Mouse (Mus musculus): ENCODE measurements at regions not wholly inside any gene's neighbourhood (a gene's known extent, or its start where the extent isn't known, plus 50 kb on each side); places are given as distances from the start of the nearest gene placed in this dataset.

- Histone ChIP-seq H3K9me3 (replicated peaks; ENCODE audit: control insufficient read depth, insufficient read depth, low read length, poor library complexity, severe bottlenecking) (no peaks in the 10 kb centered on the region), H3K4me1 (ENCODE audit: control insufficient read depth, insufficient read depth, low read length) (no peaks in the 10 kb centered on the region), H3K4me3 (ENCODE audit: low read depth, low read length) (no peak overlapping the region), H3K27me3 (ENCODE audit: control insufficient read depth, insufficient read depth, low read length, poor library complexity, severe bottlenecking) (no peaks in the 10 kb centered on the region), H3K36me3 (ENCODE audit: control insufficient read depth, insufficient read depth, low read length, poor library complexity, severe bottlenecking) (no peaks in the 10 kb centered on the region), H3K9ac (ENCODE audit: low read depth, poor library complexity, severe bottlenecking) (no peak overlapping the region), H3K27ac (ENCODE audit: insufficient read depth, low read length) (no peak overlapping the region)
- TF ChIP-seq CTCF (IDR thresholded peaks at IDR 0.05; ENCODE audit: low read depth, low read length) (no peak), POLR2A (IDR thresholded peaks at IDR 0.05; ENCODE audit: insufficient read depth, low read length) (no peak), EP300 (IDR thresholded peaks at IDR 0.05; ENCODE audit: insufficient read depth, low read depth, low read length) (no peak)
Observed at GRCm38 (mm10) chr3:115608087-115608486, 106.8 kb downstream of the S1pr1 start.

DNA sequence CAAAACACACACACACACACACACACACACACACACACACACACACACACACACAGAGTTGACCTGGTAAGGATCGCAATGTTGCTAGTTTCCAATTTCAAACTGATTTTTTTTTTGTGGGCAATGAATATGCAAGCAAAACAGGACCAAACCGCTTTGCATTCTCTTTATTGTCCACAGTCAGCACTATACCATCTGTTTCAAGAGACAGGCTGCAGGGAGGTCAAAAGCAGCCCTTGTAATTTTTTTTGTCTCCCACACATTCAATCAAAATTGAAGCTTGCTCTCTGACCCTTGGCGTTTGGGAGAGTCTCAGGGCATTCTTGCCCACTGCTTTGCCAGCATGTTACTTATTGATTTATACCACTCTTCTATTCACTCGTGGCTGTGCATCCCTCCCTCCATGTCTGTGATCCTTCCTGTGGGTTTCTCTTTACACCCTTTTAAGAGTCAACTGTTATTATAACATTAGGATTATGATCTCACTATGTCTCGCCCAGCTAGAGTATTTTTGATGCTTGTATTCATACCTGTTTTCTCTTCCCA, 110.1 kb downstream of the S1pr1 start:
- no peaks in the 10 kb centered on the region for H3K36me3 ChIP-seq (ENCODE audit: control insufficient read depth, insufficient read depth, low read length, poor library complexity, severe bottlenecking)
- TF ChIP-seq EP300 (IDR thresholded peaks at IDR 0.05; ENCODE audit: insufficient read depth, low read depth, low read length) (no peak), POLR2A (IDR thresholded peaks at IDR 0.05; ENCODE audit: insufficient read depth, low read length) (no peak)
- H3K9ac ChIP-seq (ENCODE audit: low read depth, poor library complexity, severe bottlenecking): no peak overlapping the region
- no peak overlapping the region for H3K4me3 ChIP-seq (ENCODE audit: low read depth, low read length)
- H3K27ac ChIP-seq (ENCODE audit: insufficient read depth, low read length): no peak overlapping the region
- no peaks in the 10 kb centered on the region for H3K9me3 ChIP-seq (replicated peaks; ENCODE audit: control insufficient read depth, insufficient read depth, low read length, poor library complexity, severe bottlenecking)
- no peaks in the 10 kb centered on the region for H3K4me1 ChIP-seq (ENCODE audit: control insufficient read depth, insufficient read depth, low read length)
- H3K27me3 ChIP-seq (ENCODE audit: control insufficient read depth, insufficient read depth, low read length, poor library complexity, severe bottlenecking): no peaks in the 10 kb centered on the region

- Histone ChIP-seq H3K36me3 (ENCODE audit: control insufficient read depth, insufficient read depth, low read length, poor library complexity, severe bottlenecking) (no peaks in the 10 kb centered on the region), H3K27me3 (ENCODE audit: control insufficient read depth, insufficient read depth, low read length, poor library complexity, severe bottlenecking) (no peaks in the 10 kb centered on the region), H3K9ac (ENCODE audit: low read depth, poor library complexity, severe bottlenecking) (no peak overlapping the region), H3K4me3 (ENCODE audit: low read depth, low read length) (no peak overlapping the region), H3K4me1 (ENCODE audit: control insufficient read depth, insufficient read depth, low read length) (no peaks in the 10 kb centered on the region), H3K27ac (ENCODE audit: insufficient read depth, low read length) (no peak overlapping the region), H3K9me3 (replicated peaks; ENCODE audit: control insufficient read depth, insufficient read depth, low read length, poor library complexity, severe bottlenecking) (no peaks in the 10 kb centered on the region)
- TF ChIP-seq POLR2A (IDR thresholded peaks at IDR 0.05; ENCODE audit: insufficient read depth, low read length) (no peak), EP300 (IDR thresholded peaks at IDR 0.05; ENCODE audit: insufficient read depth, low read depth, low read length) (no peak), CTCF (IDR thresholded peaks at IDR 0.05; ENCODE audit: low read depth, low read length) (no peak)
Observed at GRCm38 (mm10) chr3:115604267-115604666, 110.6 kb downstream of the S1pr1 start.

- Histone ChIP-seq H3K27me3 (ENCODE audit: control insufficient read depth, insufficient read depth, low read length, poor library complexity, severe bottlenecking) (no peaks in the 10 kb centered on the region), H3K36me3 (ENCODE audit: control insufficient read depth, insufficient read depth, low read length, poor library complexity, severe bottlenecking) (no peaks in the 10 kb centered on the region), H3K4me1 (ENCODE audit: control insufficient read depth, insufficient read depth, low read length) (no peaks in the 10 kb centered on the region), H3K9ac (ENCODE audit: low read depth, poor library complexity, severe bottlenecking) (no peak overlapping the region), H3K27ac (ENCODE audit: insufficient read depth, low read length) (no peak overlapping the region), H3K4me3 (ENCODE audit: low read depth, low read length) (no peak overlapping the region), H3K9me3 (replicated peaks; ENCODE audit: control insufficient read depth, insufficient read depth, low read length, poor library complexity, severe bottlenecking) (no peaks in the 10 kb centered on the region)
- no peak for TF ChIP-seq EP300 (IDR thresholded peaks at IDR 0.05; ENCODE audit: insufficient read depth, low read depth, low read length)
- no peak for TF ChIP-seq CTCF (IDR thresholded peaks at IDR 0.05; ENCODE audit: low read depth, low read length)
- no peak for TF ChIP-seq POLR2A (IDR thresholded peaks at IDR 0.05; ENCODE audit: insufficient read depth, low read length)
Observed at GRCm38 (mm10) chr3:115603803-115604202, 111.1 kb downstream of the S1pr1 start.

GRCm38 (mm10) chr3:115599281-115599680, 115.6 kb downstream of the S1pr1 start:
- no peaks in the 10 kb centered on the region for H3K9me3 ChIP-seq (replicated peaks; ENCODE audit: control insufficient read depth, insufficient read depth, low read length, poor library complexity, severe bottlenecking)
- H3K4me1 ChIP-seq (ENCODE audit: control insufficient read depth, insufficient read depth, low read length): no peaks in the 10 kb centered on the region
- H3K36me3 ChIP-seq (ENCODE audit: control insufficient read depth, insufficient read depth, low read length, poor library complexity, severe bottlenecking): no peaks in the 10 kb centered on the region
- H3K27ac ChIP-seq (ENCODE audit: insufficient read depth, low read length): no peak overlapping the region
- no peaks in the 10 kb centered on the region for H3K27me3 ChIP-seq (ENCODE audit: control insufficient read depth, insufficient read depth, low read length, poor library complexity, severe bottlenecking)
- H3K9ac ChIP-seq (ENCODE audit: low read depth, poor library complexity, severe bottlenecking): no peak overlapping the region
- H3K4me3 ChIP-seq (ENCODE audit: low read depth, low read length): no peak overlapping the region
- TF ChIP-seq CTCF (IDR thresholded peaks at IDR 0.05; ENCODE audit: low read depth, low read length) (no peak), EP300 (IDR thresholded peaks at IDR 0.05; ENCODE audit: insufficient read depth, low read depth, low read length) (no peak), POLR2A (IDR thresholded peaks at IDR 0.05; ENCODE audit: insufficient read depth, low read length) (no peak)

GRCm38 (mm10) chr3:115596523-115596922, 118.3 kb downstream of the S1pr1 start:
- H3K27ac ChIP-seq (ENCODE audit: insufficient read depth, low read length): no peak overlapping the region
- H3K36me3 ChIP-seq (ENCODE audit: control insufficient read depth, insufficient read depth, low read length, poor library complexity, severe bottlenecking): no peaks in the 10 kb centered on the region
- no peak for TF ChIP-seq EP300 (IDR thresholded peaks at IDR 0.05; ENCODE audit: insufficient read depth, low read depth, low read length)
- TF ChIP-seq CTCF (IDR thresholded peaks at IDR 0.05; ENCODE audit: low read depth, low read length): peak; percentile 83
- TF ChIP-seq POLR2A (IDR thresholded peaks at IDR 0.05; ENCODE audit: insufficient read depth, low read length): no peak
- no peak overlapping the region for H3K9ac ChIP-seq (ENCODE audit: low read depth, poor library complexity, severe bottlenecking)
- H3K4me1 ChIP-seq (ENCODE audit: control insufficient read depth, insufficient read depth, low read length): no peaks in the 10 kb centered on the region
- no peaks in the 10 kb centered on the region for H3K27me3 ChIP-seq (ENCODE audit: control insufficient read depth, insufficient read depth, low read length, poor library complexity, severe bottlenecking)
- no peak overlapping the region for H3K4me3 ChIP-seq (ENCODE audit: low read depth, low read length)
- no peaks in the 10 kb centered on the region for H3K9me3 ChIP-seq (replicated peaks; ENCODE audit: control insufficient read depth, insufficient read depth, low read length, poor library complexity, severe bottlenecking)

Data from ES-Bruce4 (cell line).